ENCODE assay signal across 8 mouse cellular contexts in genomic region chr8:120561539-120562435, GRCm38 (mm10). TPM values are rescaled to one million over a fixed set of nuclear protein-coding genes. Genes with fewer than 3 reads are reported as not detected.
DNase-seq lines count a peak whose midpoint lies in the region; ATAC-seq and TF ChIP-seq lines count a peak whose summit lies in the region.

No protein-coding gene starts in this region.

- H3K4me1 ChIP-seq in forebrain, embryonic 15.5 days: peaks cover 100% of the 10 kb centered on the region
- peaks cover 36% of the 10 kb centered on the region for H3K4me1 ChIP-seq in lung, embryonic 14.5 days (ENCODE audit: insufficient read depth)

- 81% methylated on average over 22 of the region's 22 CpGs for WGBS in forebrain, embryonic 15.5 days
- 82% methylated on average over 22 of the region's 22 CpGs for WGBS in lung, embryonic 14.5 days

- H3K27ac ChIP-seq in forebrain, embryonic 15.5 days (replicated peaks): peak overlapping the region; percentile 81
- no peak overlapping the region for H3K27ac ChIP-seq in lung, embryonic 14.5 days (ENCODE audit: low read depth)

- no peak for ATAC-seq in forebrain, embryonic 15.5 days (replicated peaks)
- no peak for ATAC-seq in lung, embryonic 14.5 days (ENCODE audit: insufficient read depth)
- no peak for ATAC-seq in activated CD4-positive, CD25-positive, alpha-beta regulatory T cell, adult 4 months

- intact Hi-C loops in left cerebral cortex, postnatal 4 days (cut with DNase I): no loop called here
- intact Hi-C loops in left cerebral cortex, postnatal 36 days (cut with DNase I): loop anchor here (5.0 kb wide), 1 partner anchor 36 kb away; no protein-coding TSS in a partner anchor

- TF ChIP-seq CTCF in lung, embryonic 14.5 days (IDR thresholded peaks at IDR 0.05; ENCODE audit: low read depth): peak; percentile 61

- H3K4me2 ChIP-seq in forebrain, embryonic 15.5 days (replicated peaks): no peak overlapping the region
- no peak overlapping the region for H3K4me2 ChIP-seq in lung, embryonic 14.5 days

- peak; percentile 62 for DNase-seq in left cerebral cortex, postnatal 4 days
- DNase-seq in left cerebral cortex, postnatal 36 days (ENCODE audit: low spot score in 2 of 2): no peak
- DNase-seq in R1 (ENCODE audit: low read depth, low spot score): peak; percentile 53
- no peak for DNase-seq in lung, embryonic 14.5 days
- DNase-seq in ovary, postnatal 14 days (ENCODE audit: low spot score): no peak
- DNase-seq in adrenal gland, postnatal 14 days: no peak

- H3K36me3 ChIP-seq in forebrain, embryonic 15.5 days: no peaks in the 10 kb centered on the region; the same call in 1 of the 2 replicates
- H3K36me3 ChIP-seq in lung, embryonic 14.5 days (ENCODE audit: insufficient read depth): peaks cover 26% of the 10 kb centered on the region

- no peak overlapping the region for H3K4me3 ChIP-seq in forebrain, embryonic 15.5 days
- no peak overlapping the region for H3K4me3 ChIP-seq in lung, embryonic 14.5 days (ENCODE audit: low read depth, low read length)

- H3K9me3 ChIP-seq in forebrain, embryonic 15.5 days: no peaks in the 10 kb centered on the region
- no peaks in the 10 kb centered on the region for H3K9me3 ChIP-seq in lung, embryonic 14.5 days (ENCODE audit: low read depth, low read length)

- no peaks in the 10 kb centered on the region for H3K27me3 ChIP-seq in forebrain, embryonic 15.5 days
- no peaks in the 10 kb centered on the region for H3K27me3 ChIP-seq in lung, embryonic 14.5 days (ENCODE audit: insufficient read depth, low read length)

- H3K9ac ChIP-seq in forebrain, embryonic 15.5 days (replicated peaks): no peak overlapping the region
- H3K9ac ChIP-seq in lung, embryonic 14.5 days: no peak overlapping the region

RNA-seq across cellular contexts. Expression of gene Gins2, which starts 27.3 kb away (rescaled TPM):
- total RNA-seq in left cerebral cortex, postnatal 4 days (2021): 1 to 10 TPM; 4.8 to 5.7 TPM
- 1 to 10 TPM in 1 of 2 experiments, under 1 TPM in 1; 0.74 to 1.8 TPM for total RNA-seq in left cerebral cortex, postnatal 36 days (2021)
- 27.1 and 34.2 TPM in 2 replicates for polyA plus RNA-seq in forebrain, embryonic 15.5 days (2015; fragmentation: Nextera tagmentation; extraction: Ambion mirVana)
- polyA plus RNA-seq in lung, embryonic 14.5 days (2014; fragmentation: Nextera tagmentation; extraction: Ambion mirVana): 131 and 139 TPM in 2 replicates
- 10.3 and 15.5 TPM in 2 replicates for total RNA-seq in adrenal gland, postnatal 14 days (2021)
- polyA plus RNA-seq in activated CD4-positive, CD25-positive, alpha-beta regulatory T cell, adult 4 months (2017; shearing (Covaris generic)): 10 to 100 TPM; 19.3 to 30.4 TPM

Comparison
In these comparisons a context has a peak if more than half of its experiments do, and no peak if none do; other contexts are left out.
1. DNase-seq: peak in left cerebral cortex, postnatal 4 days (single experiment) and R1 (single experiment); none in left cerebral cortex, postnatal 36 days (0 of 2), lung, embryonic 14.5 days (single experiment), ovary, postnatal 14 days (single experiment) and adrenal gland, postnatal 14 days (single experiment).